Mouse (Mus musculus) ES-Bruce4 (cell line): Measurements from ENCODE around the gene Meis2.

Experiments
- CTCF ChIP-seq: IDR thresholded peaks from one replicate; pipeline ENCODE4 v1.8.1; 2011; ENCODE audit warnings: low read depth, low read length
- EP300 ChIP-seq: IDR thresholded peaks from 2 replicates; pipeline ENCODE4 v1.6.1; 2011; ENCODE audit warnings: low read depth, low read length; ENCODE audit not compliant: insufficient read depth

- no peak for TF ChIP-seq EP300
- TF ChIP-seq CTCF, result peak; percentile 31
Measured at GRCm38 (mm10) chr2:116101221-116101620, 35.6 kb upstream of the Meis2 start.
